ENCODE assay signal across 9 mouse cellular contexts in genomic region chr7:127564381-127565150, GRCm38 (mm10). TPM values are rescaled to one million over a fixed set of nuclear protein-coding genes. Genes with fewer than 3 reads are reported as not detected.
DNase-seq lines count a peak whose midpoint lies in the region; ATAC-seq lines count a peak whose summit lies in the region.
"Had no signal": no experiment of that assay in that cellular context is flagged by ENCODE, and none has a peak within 500 bp of the region (broad histone marks: within the 10 kb centered on the region; RNA-seq: fewer than 3 reads in every experiment).

No protein-coding gene starts in this region.

- H3K4me2 ChIP-seq in heart, embryonic 12.5 days = no peak overlapping the region

- peaks cover 62% of the 10 kb centered on the region for H3K36me3 ChIP-seq in heart, embryonic 12.5 days

- peak; percentile 92 for ATAC-seq in cerebellum, adult (ENCODE audit: insufficient number of reproducible peaks, low FRiP score, low TSS enrichment)
- 0 out of 2 replicates have a peak, but pooled peaks have one; percentile 36 for ATAC-seq in heart, embryonic 12.5 days (ENCODE audit: insufficient number of reproducible peaks, low FRiP score)

- peak; percentile 80 for DNase-seq in left cerebral cortex, postnatal 4 days
- DNase-seq in left cerebral cortex, adult 9 months (ENCODE audit: low spot score in 2 of 2) = no peak
- DNase-seq in lung, postnatal 25 days (ENCODE audit: low spot score) = peak; percentile 48
- no peak for DNase-seq in layer of hippocampus, postnatal 14 days (ENCODE audit: low spot score in 2 of 2)
- DNase-seq in right cerebral cortex, postnatal 25 days = no peak
- no peak for DNase-seq in right cerebral cortex, postnatal 14 days

- H3K9ac ChIP-seq in heart, embryonic 12.5 days = no peak overlapping the region

- H3K4me1 ChIP-seq in heart, embryonic 12.5 days (replicated peaks) = peaks cover 10% of the 10 kb centered on the region

- no peak overlapping the region for H3K4me3 ChIP-seq in heart, embryonic 12.5 days
- H3K4me3 ChIP-seq: erythroblast, embryonic 14.5 days had no signal

- no peaks in the 10 kb centered on the region for H3K27me3 ChIP-seq in heart, embryonic 12.5 days (replicated peaks)

- no peaks in the 10 kb centered on the region for H3K9me3 ChIP-seq in heart, embryonic 12.5 days (replicated peaks)

- WGBS in heart, embryonic 12.5 days = 63% methylated on average over 6 of the region's 6 CpGs

- peak overlapping the region; percentile 54; the same call in 1 of the 2 replicates for H3K27ac ChIP-seq in heart, embryonic 12.5 days (ENCODE audit: poor library complexity, severe bottlenecking)

- intact Hi-C loops in left cerebral cortex, postnatal 4 days (cut with DNase I) = no loop called here

RNA-seq across cellular contexts. Expression of gene Tmem265, which starts 3.4 kb away (rescaled TPM):
- 1 to 10 TPM; 6.9 to 9.3 TPM for total RNA-seq in left cerebral cortex, postnatal 4 days (2021)
- polyA plus RNA-seq in heart, embryonic 12.5 days (2016; fragmentation: Nextera tagmentation; extraction: Ambion mirVana) = 1.4 and 3.1 TPM in 2 replicates
- 1 to 10 TPM in 1 of 2 experiments, under 1 TPM in 1; 0.94 to 2.2 TPM for total RNA-seq in layer of hippocampus, postnatal 14 days (2021)

RNA-seq across cellular contexts. Expression of gene Phkg2, which starts 8.6 kb away (rescaled TPM):
- total RNA-seq in left cerebral cortex, postnatal 4 days (2021) = 10 to 100 TPM; 69.5 to 70.1 TPM
- 34.1 and 35.9 TPM in 2 replicates for polyA plus RNA-seq in heart, embryonic 12.5 days (2016; fragmentation: Nextera tagmentation; extraction: Ambion mirVana)
- 10 to 100 TPM; 79.5 to 83.7 TPM for total RNA-seq in layer of hippocampus, postnatal 14 days (2021)

RNA-seq across cellular contexts. Expression of gene Ccdc189, which starts 23.8 kb away (rescaled TPM):
- total RNA-seq in left cerebral cortex, postnatal 4 days (2021) = 1 to 10 TPM; 7.0 to 7.8 TPM
- polyA plus RNA-seq in heart, embryonic 12.5 days (2016; fragmentation: Nextera tagmentation; extraction: Ambion mirVana) = 8.7 and 9.8 TPM in 2 replicates
- 10 to 100 TPM in 1 of 2 experiments, 1 to 10 TPM in 1; 9.3 to 12.4 TPM for total RNA-seq in layer of hippocampus, postnatal 14 days (2021)

RNA-seq across cellular contexts. Expression of gene Rnf40, which starts 24.0 kb away (rescaled TPM):
- total RNA-seq in left cerebral cortex, postnatal 4 days (2021) = 10 to 100 TPM; 75.1 to 82.6 TPM
- 38.8 and 40.0 TPM in 2 replicates for polyA plus RNA-seq in heart, embryonic 12.5 days (2016; fragmentation: Nextera tagmentation; extraction: Ambion mirVana)
- 10 to 100 TPM; 69.9 to 72.1 TPM for total RNA-seq in layer of hippocampus, postnatal 14 days (2021)

RNA-seq across cellular contexts. Expression of gene Gm42715, which starts 45.2 kb away (rescaled TPM):
- total RNA-seq in left cerebral cortex, postnatal 4 days (2021) = 10 to 100 TPM; 14.5 to 14.6 TPM
- polyA plus RNA-seq in heart, embryonic 12.5 days (2016; fragmentation: Nextera tagmentation; extraction: Ambion mirVana) = 8.5 and 9.1 TPM in 2 replicates
- total RNA-seq in layer of hippocampus, postnatal 14 days (2021) = 10 to 100 TPM in 1 of 2 experiments, 1 to 10 TPM in 1; 9.8 to 11.0 TPM

Comparison
In these comparisons a context has a peak if more than half of its experiments do, and no peak if none do; other contexts are left out.
1. DNase-seq: peak in left cerebral cortex, postnatal 4 days (single experiment) and lung, postnatal 25 days (single experiment); none in left cerebral cortex, adult 9 months (0 of 2), layer of hippocampus, postnatal 14 days (0 of 2), right cerebral cortex, postnatal 25 days (single experiment) and right cerebral cortex, postnatal 14 days (single experiment).